Mouse (Mus musculus): Measurements from ENCODE around the gene Camta1. TPM values are rescaled to one million over a fixed set of nuclear protein-coding genes. Genes with fewer than 3 reads are reported as not detected.

The Camta1 gene
- total and polyA plus RNA-seq, 2 experiments, result 2.7 to 6.1 TPM

GRCm38 (mm10) chr4:151409291-151409690, 452.4 kb downstream of the Camta1 start:
- DNase-seq (ENCODE audit: extremely low read depth, low read depth, low spot score), result no peak
- no peak overlapping the region for H3K4me3 ChIP-seq (ENCODE audit: insufficient read depth, low read depth, low read length)
- no peak for TF ChIP-seq CTCF (IDR thresholded peaks at IDR 0.05; ENCODE audit: low read depth, low read length)
- no peak for TF ChIP-seq POLR2A (IDR thresholded peaks at IDR 0.05; ENCODE audit: extremely low read depth, insufficient read depth, low read length)
- H3K27ac ChIP-seq (replicated peaks; ENCODE audit: insufficient read depth, low read depth, low read length), result no peak overlapping the region
- H3K79me2 ChIP-seq (ENCODE audit: control insufficient read depth, insufficient read depth, low read length), result no peaks in the 10 kb centered on the region
- no peaks in the 10 kb centered on the region for H3K36me3 ChIP-seq (ENCODE audit: control insufficient read depth, insufficient read depth, low read length)
- WGBS, result 82% methylated on average over 6 of the region's 6 CpGs
- H3K27me3 ChIP-seq (ENCODE audit: control insufficient read depth, insufficient read depth, low read length), result no peaks in the 10 kb centered on the region
- H3K4me1 ChIP-seq (ENCODE audit: control insufficient read depth, insufficient read depth, low read length), result no peaks in the 10 kb centered on the region
- H3K9ac ChIP-seq (ENCODE audit: low read depth, low read length), result no peak overlapping the region

- no peaks in the 10 kb centered on the region for H3K27me3 ChIP-seq (ENCODE audit: control insufficient read depth, insufficient read depth, low read length)
- WGBS, result 69% methylated on average over 8 of the region's 8 CpGs
- TF ChIP-seq CTCF (IDR thresholded peaks at IDR 0.05; ENCODE audit: low read depth, low read length) (no peak), POLR2A (IDR thresholded peaks at IDR 0.05; ENCODE audit: extremely low read depth, insufficient read depth, low read length) (no peak)
- H3K9ac ChIP-seq (ENCODE audit: low read depth, low read length), result no peak overlapping the region
- DNase-seq (ENCODE audit: extremely low read depth, low read depth, low spot score), result no peak
- no peaks in the 10 kb centered on the region for H3K79me2 ChIP-seq (ENCODE audit: control insufficient read depth, insufficient read depth, low read length)
- H3K4me3 ChIP-seq (ENCODE audit: insufficient read depth, low read depth, low read length), result no peak overlapping the region
- H3K4me1 ChIP-seq (ENCODE audit: control insufficient read depth, insufficient read depth, low read length), result no peaks in the 10 kb centered on the region
- H3K36me3 ChIP-seq (ENCODE audit: control insufficient read depth, insufficient read depth, low read length), result no peaks in the 10 kb centered on the region
- no peak overlapping the region for H3K27ac ChIP-seq (replicated peaks; ENCODE audit: insufficient read depth, low read depth, low read length)
Measured at GRCm38 (mm10) chr4:151408811-151409210, 452.9 kb downstream of the Camta1 start.

- DNase-seq (ENCODE audit: extremely low read depth, low read depth, low spot score), result no peak
- WGBS, result 88% methylated on average over 4 of the region's 4 CpGs
- no peak overlapping the region for H3K9ac ChIP-seq (ENCODE audit: low read depth, low read length)
- H3K79me2 ChIP-seq (ENCODE audit: control insufficient read depth, insufficient read depth, low read length), result no peaks in the 10 kb centered on the region
- H3K4me1 ChIP-seq (ENCODE audit: control insufficient read depth, insufficient read depth, low read length), result no peaks in the 10 kb centered on the region
- no peaks in the 10 kb centered on the region for H3K27me3 ChIP-seq (ENCODE audit: control insufficient read depth, insufficient read depth, low read length)
- H3K4me3 ChIP-seq (ENCODE audit: insufficient read depth, low read depth, low read length), result no peak overlapping the region
- H3K27ac ChIP-seq (replicated peaks; ENCODE audit: insufficient read depth, low read depth, low read length), result no peak overlapping the region
- H3K36me3 ChIP-seq (ENCODE audit: control insufficient read depth, insufficient read depth, low read length), result no peaks in the 10 kb centered on the region
- no peak for TF ChIP-seq POLR2A (IDR thresholded peaks at IDR 0.05; ENCODE audit: extremely low read depth, insufficient read depth, low read length)
- no peak for TF ChIP-seq CTCF (IDR thresholded peaks at IDR 0.05; ENCODE audit: low read depth, low read length)
Measured at GRCm38 (mm10) chr4:151408246-151408645, 453.4 kb downstream of the Camta1 start.

GRCm38 (mm10) chr4:151407129-151407528, 454.5 kb downstream of the Camta1 start:
- Histone ChIP-seq H3K9ac (ENCODE audit: low read depth, low read length) (no peak overlapping the region), H3K27ac (replicated peaks; ENCODE audit: insufficient read depth, low read depth, low read length) (no peak overlapping the region), H3K4me3 (ENCODE audit: insufficient read depth, low read depth, low read length) (no peak overlapping the region), H3K79me2 (ENCODE audit: control insufficient read depth, insufficient read depth, low read length) (no peaks in the 10 kb centered on the region), H3K36me3 (ENCODE audit: control insufficient read depth, insufficient read depth, low read length) (no peaks in the 10 kb centered on the region), H3K4me1 (ENCODE audit: control insufficient read depth, insufficient read depth, low read length) (no peaks in the 10 kb centered on the region), H3K27me3 (ENCODE audit: control insufficient read depth, insufficient read depth, low read length) (no peaks in the 10 kb centered on the region)
- TF ChIP-seq POLR2A (IDR thresholded peaks at IDR 0.05; ENCODE audit: extremely low read depth, insufficient read depth, low read length) (no peak), CTCF (IDR thresholded peaks at IDR 0.05; ENCODE audit: low read depth, low read length) (no peak)
- DNase-seq (ENCODE audit: extremely low read depth, low read depth, low spot score), result no peak
- 97% methylated on average over 2 of the region's 2 CpGs for WGBS

DNA sequence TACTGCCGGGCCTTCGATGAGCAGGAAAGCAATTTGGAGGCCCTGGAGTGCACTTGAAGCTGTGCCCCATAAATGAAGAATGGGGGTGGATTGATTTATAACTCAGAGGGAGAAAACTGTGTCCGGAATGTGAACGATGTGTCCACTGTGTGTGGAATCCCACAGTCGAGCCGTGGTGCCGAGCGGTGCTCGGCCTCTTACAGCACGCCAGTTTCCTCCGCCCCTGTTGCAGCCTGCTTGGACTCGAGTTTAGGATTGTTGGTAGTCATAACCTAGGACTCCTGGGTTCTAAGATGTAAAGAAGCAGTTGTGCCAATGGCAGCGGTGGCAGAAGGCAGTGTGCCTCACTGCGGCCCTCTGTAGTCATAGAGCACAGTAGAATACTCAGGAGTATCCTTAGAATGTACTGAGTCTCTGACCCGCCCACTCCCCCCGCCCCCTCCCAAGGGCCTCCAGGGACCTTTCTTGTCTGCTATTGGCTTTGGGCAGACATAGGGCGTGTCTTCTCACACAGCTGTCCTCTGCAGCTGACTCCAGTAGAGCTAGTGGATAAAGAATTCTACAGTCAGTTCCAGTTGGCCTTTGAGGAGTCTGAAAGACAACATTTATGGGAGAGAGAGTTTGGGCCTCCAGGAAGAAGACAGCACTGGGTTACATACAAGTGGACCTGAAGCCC, 457.0 kb downstream of the Camta1 start:
- WGBS, result 82% methylated on average over 17 of the region's 17 CpGs
- H3K79me2 ChIP-seq (ENCODE audit: control insufficient read depth, insufficient read depth, low read length), result no peaks in the 10 kb centered on the region
- TF ChIP-seq POLR2A (IDR thresholded peaks at IDR 0.05; ENCODE audit: extremely low read depth, insufficient read depth, low read length) (no peak), CTCF (IDR thresholded peaks at IDR 0.05; ENCODE audit: low read depth, low read length) (no peak)
- DNase-seq (ENCODE audit: extremely low read depth, low read depth, low spot score), result no peak
- H3K36me3 ChIP-seq (ENCODE audit: control insufficient read depth, insufficient read depth, low read length), result no peaks in the 10 kb centered on the region
- no peaks in the 10 kb centered on the region for H3K27me3 ChIP-seq (ENCODE audit: control insufficient read depth, insufficient read depth, low read length)
- no peak overlapping the region for H3K4me3 ChIP-seq (ENCODE audit: insufficient read depth, low read depth, low read length)
- H3K4me1 ChIP-seq (ENCODE audit: control insufficient read depth, insufficient read depth, low read length), result no peaks in the 10 kb centered on the region
- no peak overlapping the region for H3K9ac ChIP-seq (ENCODE audit: low read depth, low read length)
- H3K27ac ChIP-seq (replicated peaks; ENCODE audit: insufficient read depth, low read depth, low read length), result no peak overlapping the region

- H3K4me1 ChIP-seq (ENCODE audit: control insufficient read depth, insufficient read depth, low read length), result no peaks in the 10 kb centered on the region
- no peak overlapping the region for H3K27ac ChIP-seq (replicated peaks; ENCODE audit: insufficient read depth, low read depth, low read length)
- no peak for DNase-seq (ENCODE audit: extremely low read depth, low read depth, low spot score)
- no peak overlapping the region for H3K9ac ChIP-seq (ENCODE audit: low read depth, low read length)
- TF ChIP-seq POLR2A (IDR thresholded peaks at IDR 0.05; ENCODE audit: extremely low read depth, insufficient read depth, low read length), result no peak
- no peak for TF ChIP-seq CTCF (IDR thresholded peaks at IDR 0.05; ENCODE audit: low read depth, low read length)
- no peaks in the 10 kb centered on the region for H3K79me2 ChIP-seq (ENCODE audit: control insufficient read depth, insufficient read depth, low read length)
- no peaks in the 10 kb centered on the region for H3K27me3 ChIP-seq (ENCODE audit: control insufficient read depth, insufficient read depth, low read length)
- no peaks in the 10 kb centered on the region for H3K36me3 ChIP-seq (ENCODE audit: control insufficient read depth, insufficient read depth, low read length)
- H3K4me3 ChIP-seq (ENCODE audit: insufficient read depth, low read depth, low read length), result no peak overlapping the region
- 87% methylated on average over 22 of the region's 22 CpGs for WGBS
Measured at GRCm38 (mm10) chr4:151401685-151402397, 459.8 kb downstream of the Camta1 start.

All from liver, adult 2 months (tissue).